Mouse (Mus musculus): ENCODE data around the gene Ccl22. TPM values are rescaled to one million over a fixed set of nuclear protein-coding genes. Genes with fewer than 3 reads are reported as not detected.
A peak's percentile ranks its signal among the peaks of the same experiment; 100 is the strongest.

Gene Ccl22
- polyA plus RNA-seq, 1 experiment = 0.22 TPM

- DNase-seq (ENCODE audit: extremely low spot score in 1 of 2, low spot score in 1 of 2) = no peak
Observed at GRCm38 (mm10) chr8:94733821-94734465, 11.4 kb upstream of the Ccl22 start.

DNA sequence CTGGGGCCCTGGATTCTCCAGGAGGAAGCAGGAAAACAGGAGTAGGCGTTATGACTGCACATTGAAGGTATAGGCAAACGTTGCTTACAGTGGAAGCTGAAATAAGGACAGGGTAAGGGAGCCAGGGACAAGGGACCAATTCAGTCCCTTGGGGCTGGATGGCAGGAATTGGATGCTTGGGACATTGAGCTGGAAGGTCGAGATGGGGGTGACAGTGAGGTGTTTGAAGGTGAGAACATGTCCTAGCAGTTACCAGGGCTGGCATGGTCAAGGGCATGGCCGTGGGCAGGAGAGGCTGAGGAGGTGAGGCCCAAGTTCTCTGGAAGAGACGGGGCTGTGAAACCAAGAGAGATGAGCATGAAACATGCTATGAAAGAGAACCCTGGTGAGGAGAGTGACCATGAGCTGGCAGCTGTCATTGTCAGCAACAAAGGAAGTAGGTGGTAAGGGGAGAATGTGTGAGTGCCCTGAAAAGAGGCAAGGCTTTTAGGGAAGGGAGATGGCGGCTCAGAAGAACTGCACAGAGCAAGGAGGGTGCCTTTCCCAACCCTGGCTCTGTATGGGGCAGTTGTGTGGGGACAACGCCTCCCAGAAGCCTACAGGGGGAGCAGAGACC is 10.5 kb upstream of the Ccl22 start:
- DNase-seq (ENCODE audit: extremely low spot score in 1 of 2, low spot score in 1 of 2) = no peak

DNA sequence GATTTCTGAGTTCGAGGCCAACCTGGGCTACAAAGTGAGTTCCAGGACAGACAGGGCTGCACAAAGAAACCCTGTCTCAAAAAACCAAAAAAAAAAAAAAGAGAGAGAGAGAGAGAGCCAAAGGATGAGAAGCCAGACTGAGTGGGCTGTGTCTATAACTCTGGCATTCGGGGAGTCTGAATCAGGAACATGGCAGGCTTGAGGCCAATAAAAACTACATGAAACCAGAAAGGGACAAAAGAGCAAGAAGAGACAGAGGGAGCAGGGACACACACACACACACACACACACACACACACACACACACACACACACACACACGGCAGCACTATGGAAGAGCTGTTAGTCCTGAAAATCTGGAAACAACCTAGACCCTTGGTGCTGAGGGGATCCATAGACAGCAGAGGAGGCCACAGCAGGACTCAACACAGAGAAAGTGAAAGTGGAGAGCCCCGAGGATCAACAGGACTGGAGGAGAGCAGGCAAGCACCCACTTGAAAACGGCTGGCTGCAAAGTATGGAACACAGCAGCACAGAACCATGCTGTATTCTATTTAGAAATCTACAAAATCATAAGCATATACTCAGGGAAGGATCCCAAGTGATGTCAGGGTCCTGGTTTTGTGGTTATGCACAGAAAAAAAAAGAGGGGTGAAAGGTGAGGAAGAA is 9.8 kb upstream of the Ccl22 start:
- no peak for DNase-seq (ENCODE audit: extremely low spot score in 1 of 2, low spot score in 1 of 2)

GRCm38 (mm10) chr8:94739829-94740228 is 5.6 kb upstream of the Ccl22 start:
- DNase-seq (ENCODE audit: extremely low spot score in 1 of 2, low spot score in 1 of 2) = no peak

DNA sequence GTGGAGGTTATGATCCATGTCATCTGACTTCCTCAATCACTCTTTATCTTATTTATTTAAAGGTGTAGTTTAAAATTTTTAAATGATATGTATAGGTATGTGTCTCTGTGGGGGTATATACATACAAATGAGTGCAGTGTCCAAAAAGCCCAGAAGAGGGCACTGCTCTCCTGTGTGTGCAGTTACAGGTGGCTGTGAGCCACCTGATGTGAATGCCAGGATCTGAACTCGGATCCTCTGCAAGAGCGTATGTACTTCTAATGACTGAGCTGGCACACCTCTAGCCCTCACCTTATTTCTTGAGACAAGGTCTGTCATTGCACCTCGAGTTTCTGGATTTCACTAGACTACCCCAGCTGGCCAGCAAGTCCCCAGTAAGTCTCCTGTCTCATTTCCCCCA is 4.8 kb upstream of the Ccl22 start:
- DNase-seq (ENCODE audit: extremely low spot score in 1 of 2, low spot score in 1 of 2) = no peak

DNA sequence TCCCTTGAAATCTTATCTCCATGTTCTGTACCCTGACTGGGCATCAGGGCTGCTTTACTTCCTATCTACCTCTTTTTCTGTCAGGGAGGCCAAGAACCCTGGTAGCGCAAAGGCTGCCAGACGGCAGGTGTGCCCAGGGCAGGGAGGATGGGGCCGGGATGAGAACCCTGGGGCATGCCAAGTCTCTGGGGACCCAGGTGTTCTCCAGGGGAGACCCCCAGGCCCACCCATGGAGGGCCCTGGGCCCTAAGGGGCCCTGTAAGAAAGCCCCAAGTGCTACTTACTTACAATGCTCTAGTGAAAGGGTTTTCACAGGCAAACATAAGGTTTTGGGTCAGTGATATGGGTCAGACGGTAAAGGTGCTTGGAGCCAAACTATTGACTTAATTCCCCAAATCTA is 3.7 kb upstream of the Ccl22 start:
- no peak for DNase-seq (ENCODE audit: extremely low spot score in 1 of 2, low spot score in 1 of 2)

- DNase-seq (ENCODE audit: extremely low spot score in 1 of 2, low spot score in 1 of 2) = peak in 1 of 2 experiments; percentile 50
Observed at GRCm38 (mm10) chr8:94744484-94744883, 906 bp upstream of the Ccl22 start.

DNA sequence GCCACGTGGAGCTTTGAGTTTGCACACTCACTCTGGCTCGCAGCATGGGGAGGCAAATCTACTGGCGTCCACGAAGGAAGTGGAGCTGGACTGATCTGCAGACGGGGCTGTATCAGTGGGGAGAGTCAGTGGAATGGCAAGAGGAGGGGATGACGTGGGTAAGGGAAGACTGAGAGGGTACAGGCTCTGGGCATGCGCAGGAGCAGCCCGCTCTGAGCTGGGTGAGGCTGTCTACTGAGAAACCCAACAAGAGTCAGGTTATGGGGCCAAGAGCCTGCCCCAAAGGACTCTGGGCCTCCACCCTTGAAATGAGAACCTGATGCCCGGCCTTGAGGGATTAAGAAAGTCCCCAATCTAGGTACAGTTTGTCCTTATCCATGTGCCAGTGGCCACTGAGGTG is 418 bp upstream of the Ccl22 start:
- DNase-seq (ENCODE audit: extremely low spot score in 1 of 2, low spot score in 1 of 2) = no peak

- DNase-seq (ENCODE audit: extremely low spot score in 1 of 2, low spot score in 1 of 2) = no peak
Observed at GRCm38 (mm10) chr8:94746832-94747231, 1.4 kb downstream of the Ccl22 start.

- DNase-seq (ENCODE audit: extremely low spot score in 1 of 2, low spot score in 1 of 2) = no peak
Observed at GRCm38 (mm10) chr8:94748363-94748762, 3.0 kb downstream of the Ccl22 start.

DNA sequence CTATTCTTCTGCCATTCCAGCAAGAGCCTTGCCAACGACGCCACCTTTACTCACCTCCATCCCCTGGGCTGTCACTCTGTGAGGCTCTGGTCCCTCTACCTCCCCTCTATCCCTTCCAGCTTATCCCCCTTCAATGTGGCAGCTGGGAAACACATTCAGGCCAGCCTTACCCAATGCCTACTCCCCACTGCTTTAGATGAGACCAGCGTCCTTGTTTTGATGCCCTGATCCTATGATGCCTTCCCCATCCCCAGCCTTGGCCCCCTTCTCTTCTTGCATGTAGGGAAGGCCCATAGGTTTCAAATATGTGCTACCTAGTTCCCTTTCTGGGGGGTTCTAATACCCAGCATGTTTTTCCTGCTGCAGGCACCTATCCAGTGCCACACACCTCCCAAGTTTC is 4.6 kb downstream of the Ccl22 start:
- no peak for DNase-seq (ENCODE audit: extremely low spot score in 1 of 2, low spot score in 1 of 2)

DNA sequence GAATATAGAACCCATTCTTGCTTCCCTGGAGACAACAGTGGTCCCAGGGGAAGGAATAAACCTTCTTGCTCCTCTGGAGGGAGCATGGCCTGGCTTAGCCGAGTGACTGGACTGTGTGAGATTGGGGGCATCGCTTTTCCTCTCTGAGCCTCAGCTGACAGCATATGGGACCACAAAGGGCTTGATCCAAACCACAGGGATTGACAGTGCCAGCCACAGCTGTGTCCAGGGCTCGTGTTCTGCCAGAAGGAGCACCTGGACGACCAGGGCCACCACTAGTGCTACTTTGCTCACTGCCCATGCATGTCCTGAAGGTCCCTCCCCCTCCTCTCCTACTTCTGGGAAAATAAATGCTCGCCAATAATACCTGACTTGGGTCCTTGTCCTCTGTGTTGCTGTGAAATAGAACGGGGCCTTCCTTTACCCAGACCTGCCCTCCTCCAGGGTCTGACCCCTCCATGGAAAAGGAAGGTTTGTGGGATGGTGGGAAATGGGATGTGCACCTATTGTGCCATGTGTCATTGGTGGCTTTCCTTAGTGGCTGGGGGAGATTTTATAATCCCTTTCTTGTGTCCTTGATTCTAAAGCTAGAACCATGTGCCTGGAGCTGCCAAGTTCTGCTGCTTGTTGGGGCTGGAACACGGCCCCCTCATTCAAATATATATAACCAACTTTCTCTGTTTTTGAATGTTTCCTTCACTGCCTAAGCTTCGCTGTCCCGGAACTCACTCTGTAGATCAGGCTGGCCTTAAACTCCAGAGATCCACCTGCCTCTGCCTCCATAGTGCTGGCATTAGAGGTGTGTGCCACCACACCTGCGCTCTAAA is 5.8 kb downstream of the Ccl22 start:
- DNase-seq (ENCODE audit: extremely low spot score in 1 of 2, low spot score in 1 of 2) = no peak

- DNase-seq (ENCODE audit: extremely low spot score in 1 of 2, low spot score in 1 of 2) = no peak
Observed at GRCm38 (mm10) chr8:94754006-94754405, 8.6 kb downstream of the Ccl22 start.

GRCm38 (mm10) chr8:94754486-94754885 is 9.1 kb downstream of the Ccl22 start:
- DNase-seq (ENCODE audit: extremely low spot score in 1 of 2, low spot score in 1 of 2) = no peak

- no peak for DNase-seq (ENCODE audit: extremely low spot score in 1 of 2, low spot score in 1 of 2)
Observed at GRCm38 (mm10) chr8:94767035-94767434, 21.6 kb downstream of the Ccl22 start.

DNA sequence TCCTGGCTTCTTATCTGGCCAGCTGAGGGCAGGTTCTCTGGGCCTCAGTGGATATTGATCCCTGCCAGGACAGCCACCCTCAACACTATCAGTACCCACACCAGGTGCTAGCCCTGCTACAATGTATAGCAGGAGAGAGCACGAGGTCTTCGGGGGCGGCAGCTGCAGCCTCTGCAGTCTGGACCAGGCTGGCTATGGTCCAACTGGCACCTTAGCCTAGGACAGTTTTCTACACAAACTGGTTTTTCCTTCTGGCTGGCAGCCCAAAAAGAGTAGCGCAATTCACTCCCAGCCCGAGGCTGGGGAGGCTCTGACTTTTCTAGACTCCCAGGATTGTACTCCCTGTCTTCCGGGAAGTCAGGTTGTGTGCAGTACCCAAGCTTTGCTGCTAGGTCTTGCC is 25.6 kb downstream of the Ccl22 start:
- no peak for DNase-seq (ENCODE audit: extremely low spot score in 1 of 2, low spot score in 1 of 2)

DNA sequence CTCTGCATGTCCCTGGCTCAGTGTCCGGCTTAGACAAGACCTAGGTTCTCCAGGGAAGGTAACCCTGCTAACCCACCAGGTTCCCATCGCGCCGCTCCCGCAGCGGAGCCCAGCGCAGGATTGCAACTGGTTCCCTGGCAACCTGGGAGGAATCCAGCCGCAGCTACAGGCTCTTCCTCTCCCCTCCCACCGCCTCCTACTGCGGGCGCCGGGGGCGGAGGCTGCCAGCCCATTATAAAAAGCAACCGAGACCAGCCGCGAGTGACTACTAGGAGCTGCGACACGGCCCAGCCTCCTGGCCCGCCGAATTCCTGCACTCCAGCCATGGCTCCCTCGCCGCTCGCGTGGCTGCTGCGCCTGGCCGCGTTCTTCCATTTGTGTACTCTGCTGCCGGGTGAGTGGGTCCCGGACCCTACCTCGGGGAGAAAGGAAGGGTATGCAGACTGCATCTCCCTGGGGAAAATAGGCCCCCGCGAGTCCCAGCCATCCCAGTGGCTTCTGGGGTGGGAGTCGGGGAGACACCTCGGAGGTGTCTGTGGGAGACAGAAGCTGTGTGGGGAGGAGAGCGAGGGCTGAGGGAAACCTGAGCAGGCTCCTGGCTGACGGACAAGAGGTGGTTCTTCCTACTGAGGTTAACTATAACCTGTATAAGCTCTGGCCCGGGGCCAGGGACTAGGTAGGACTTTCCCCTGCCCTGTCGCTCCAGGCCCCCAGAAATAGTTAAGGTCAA is 26.7 kb downstream of the Ccl22 start, which contains the start of gene Cx3cl1:
Gene Cx3cl1, plus strand, starts transcription at position 69 of the 730 bp plus-strand sequence.
- DNase-seq (ENCODE audit: extremely low spot score in 1 of 2, low spot score in 1 of 2) = peak; percentile 86 to 95

DNA sequence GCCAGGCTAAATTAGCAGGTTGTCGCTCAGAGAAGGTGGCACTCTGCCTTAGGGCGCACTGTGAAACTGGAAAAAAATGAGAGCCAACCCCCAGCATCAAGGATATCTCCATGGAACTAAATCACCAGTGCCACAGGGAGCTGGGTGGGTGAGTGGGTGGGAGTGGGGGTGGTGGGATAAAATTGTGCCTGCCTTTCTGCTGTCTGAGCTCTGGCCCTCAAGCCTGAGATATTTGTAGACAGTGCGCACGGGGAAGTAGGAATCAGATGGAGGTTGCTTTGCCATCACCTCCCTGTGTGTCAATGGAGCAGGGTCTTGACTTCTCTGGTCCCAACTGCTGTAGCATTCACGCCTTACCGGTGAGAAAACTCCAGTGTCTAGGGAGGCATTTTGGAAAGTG is 27.7 kb downstream of the Ccl22 start:
- peak in 1 of 2 experiments; percentile 61 for DNase-seq (ENCODE audit: extremely low spot score in 1 of 2, low spot score in 1 of 2)

- peak; percentile 85 to 88 for DNase-seq (ENCODE audit: extremely low spot score in 1 of 2, low spot score in 1 of 2)
Observed at GRCm38 (mm10) chr8:94773700-94774171, 28.3 kb downstream of the Ccl22 start.

DNA sequence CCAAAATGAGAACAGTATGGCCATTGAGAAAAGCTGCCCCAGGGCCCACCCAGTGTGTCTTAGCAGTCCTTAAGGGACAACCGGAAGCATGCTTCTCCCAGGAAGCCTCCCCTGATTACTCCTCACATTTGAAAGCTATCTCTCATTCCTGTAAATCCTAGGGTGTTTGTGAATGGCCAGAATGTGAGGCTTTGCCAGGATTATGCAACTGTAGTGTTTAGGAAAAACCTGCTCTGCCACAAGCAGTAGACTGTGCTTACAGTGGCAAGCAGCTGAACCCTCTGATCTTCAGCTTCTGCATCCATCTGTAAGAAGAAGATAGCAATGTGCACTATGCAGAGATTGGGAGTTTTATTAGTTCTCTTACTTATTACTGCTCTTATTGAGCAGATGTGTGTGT is 29.2 kb downstream of the Ccl22 start:
- DNase-seq (ENCODE audit: extremely low spot score in 1 of 2, low spot score in 1 of 2) = no peak
